Mouse (Mus musculus): ENCODE measurements around the gene Grin3b. TPM values are rescaled to one million over a fixed set of nuclear protein-coding genes. Genes with fewer than 3 reads are reported as not detected.

Gene Grin3b
- polyA plus RNA-seq, 1 experiment from 2014 or later = 0.21 TPM

DNA sequence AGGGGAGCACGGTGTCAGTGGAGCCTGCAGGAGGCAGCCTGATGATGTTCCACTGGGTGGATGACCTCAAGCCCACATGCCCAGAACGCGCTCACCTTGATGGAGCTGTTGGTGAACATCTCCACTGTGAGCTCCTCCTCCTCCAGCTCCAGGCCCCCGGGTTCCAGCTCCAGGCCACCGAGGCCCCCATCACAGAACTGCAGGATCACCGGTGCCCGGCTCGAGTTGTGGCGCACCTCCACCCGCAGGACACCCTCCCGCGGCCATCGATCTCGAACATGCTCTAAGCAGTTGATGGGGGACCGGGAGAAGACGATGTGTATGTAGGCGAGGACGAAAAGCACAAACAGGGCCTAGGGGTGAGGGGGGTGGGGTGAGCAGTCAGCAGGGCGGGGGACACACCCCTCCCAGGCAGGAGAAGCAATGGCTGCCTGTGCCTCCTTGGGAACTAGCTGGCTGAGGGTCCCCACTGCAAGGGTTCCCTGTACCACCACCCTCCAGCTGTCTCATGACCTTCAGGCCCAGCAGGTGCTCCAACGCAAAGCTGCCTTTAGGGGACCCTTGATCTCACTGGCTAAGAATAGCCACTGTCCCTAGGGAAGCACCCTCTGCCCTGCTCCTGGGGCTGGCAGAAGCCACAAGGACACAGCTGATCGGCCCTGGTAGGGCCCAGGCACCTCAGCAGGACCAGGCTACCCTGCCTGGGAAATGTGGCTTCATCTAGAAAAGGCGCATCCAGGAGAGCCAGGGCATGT is 9.1 kb downstream of the Grin3b start:
- Histone ChIP-seq H3K27ac (ENCODE audit: low read length) (no peak overlapping the region), H3K4me2 (ENCODE audit: low read depth, low read length) (no peak overlapping the region), H3K4me1 (ENCODE audit: control insufficient read depth, insufficient read depth, low read length) (peaks cover 13% of the 10 kb centered on the region), H3K9ac (ENCODE audit: low read length) (no peak overlapping the region), H3K4me3 (replicated peaks; ENCODE audit: low read length) (no peak overlapping the region), H3K36me3 (ENCODE audit: control insufficient read depth, insufficient read depth, low read length) (peaks cover 38% of the 10 kb centered on the region), H3K27me3 (ENCODE audit: control insufficient read depth, insufficient read depth, low read length) (no peaks in the 10 kb centered on the region), H3K9me3 (replicated peaks; ENCODE audit: control insufficient read depth, low read length) (0 out of 2 replicates have a peak, but pooled peaks cover 9% of the 10 kb centered on the region)
- ATAC-seq (ENCODE audit: insufficient read depth, low FRiP score) = no peak
- WGBS = 92% methylated on average over 22 of the region's 22 CpGs

DNA sequence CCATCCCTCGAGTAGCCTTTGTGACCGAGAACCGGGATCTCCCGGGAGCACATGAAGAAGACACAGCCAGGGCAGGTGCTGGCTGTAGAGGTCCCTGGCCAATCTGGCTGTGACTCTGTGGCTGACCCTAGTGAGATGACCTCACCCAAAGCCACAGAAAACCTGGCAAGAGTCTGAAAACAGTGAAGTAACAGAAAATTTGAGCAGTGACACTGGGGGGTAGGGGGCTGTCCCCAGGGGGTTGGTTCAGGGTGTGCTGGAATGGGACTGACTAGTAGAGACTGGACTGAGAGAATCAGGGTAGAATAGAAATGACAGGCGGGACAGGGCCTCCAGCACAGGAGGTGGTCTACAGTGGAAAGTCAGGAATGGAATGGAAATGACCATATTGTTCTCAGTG is 12.7 kb downstream of the Grin3b start:
- Histone ChIP-seq H3K27ac (ENCODE audit: low read length) (peak overlapping the region; percentile 98), H3K9ac (ENCODE audit: low read length) (peak overlapping the region; percentile 92), H3K9me3 (replicated peaks; ENCODE audit: control insufficient read depth, low read length) (no peaks in the 10 kb centered on the region), H3K27me3 (ENCODE audit: control insufficient read depth, insufficient read depth, low read length) (no peaks in the 10 kb centered on the region), H3K36me3 (ENCODE audit: control insufficient read depth, insufficient read depth, low read length) (peaks cover 7% of the 10 kb centered on the region), H3K4me1 (ENCODE audit: control insufficient read depth, insufficient read depth, low read length) (peaks cover 34% of the 10 kb centered on the region), H3K4me2 (ENCODE audit: low read depth, low read length) (peak overlapping the region; percentile 90), H3K4me3 (replicated peaks; ENCODE audit: low read length) (peak overlapping the region; percentile 72)
- ATAC-seq (ENCODE audit: insufficient read depth, low FRiP score) = no peak
- WGBS = 73% methylated on average over 5 of the region's 5 CpGs

DNA sequence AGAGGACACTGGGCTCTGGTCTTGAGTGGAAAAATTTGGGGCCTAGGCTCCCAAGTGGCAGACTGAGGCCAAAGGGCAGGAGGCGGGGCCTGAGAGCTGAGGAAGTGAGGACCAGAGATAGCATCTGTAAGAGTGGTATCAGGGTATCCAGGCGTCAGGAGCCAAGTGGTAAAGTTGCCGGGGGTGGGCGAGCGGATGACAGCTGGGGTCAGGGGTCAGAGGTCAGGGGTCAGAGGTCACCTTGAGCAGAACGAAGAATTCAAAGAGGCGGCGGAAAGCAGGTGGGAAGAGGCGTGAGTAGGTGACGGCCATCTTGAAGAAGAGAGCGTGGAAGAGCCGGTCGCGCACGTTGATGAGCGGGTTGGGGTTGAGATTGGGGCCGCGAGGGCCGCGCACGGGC is 13.2 kb downstream of the Grin3b start:
- Histone ChIP-seq H3K9me3 (replicated peaks; ENCODE audit: control insufficient read depth, low read length) (no peaks in the 10 kb centered on the region), H3K27me3 (ENCODE audit: control insufficient read depth, insufficient read depth, low read length) (no peaks in the 10 kb centered on the region), H3K9ac (ENCODE audit: low read length) (peak overlapping the region; percentile 92), H3K4me1 (ENCODE audit: control insufficient read depth, insufficient read depth, low read length) (peaks cover 34% of the 10 kb centered on the region), H3K4me3 (replicated peaks; ENCODE audit: low read length) (peak overlapping the region; percentile 72), H3K27ac (ENCODE audit: low read length) (peak overlapping the region; percentile 98), H3K4me2 (ENCODE audit: low read depth, low read length) (peak overlapping the region; percentile 90), H3K36me3 (ENCODE audit: control insufficient read depth, insufficient read depth, low read length) (peaks cover 2% of the 10 kb centered on the region; the same call in 1 of the 2 replicates)
- ATAC-seq (ENCODE audit: insufficient read depth, low FRiP score) = no peak
- WGBS = under 1% methylated on average over 20 of the region's 21 CpGs

DNA sequence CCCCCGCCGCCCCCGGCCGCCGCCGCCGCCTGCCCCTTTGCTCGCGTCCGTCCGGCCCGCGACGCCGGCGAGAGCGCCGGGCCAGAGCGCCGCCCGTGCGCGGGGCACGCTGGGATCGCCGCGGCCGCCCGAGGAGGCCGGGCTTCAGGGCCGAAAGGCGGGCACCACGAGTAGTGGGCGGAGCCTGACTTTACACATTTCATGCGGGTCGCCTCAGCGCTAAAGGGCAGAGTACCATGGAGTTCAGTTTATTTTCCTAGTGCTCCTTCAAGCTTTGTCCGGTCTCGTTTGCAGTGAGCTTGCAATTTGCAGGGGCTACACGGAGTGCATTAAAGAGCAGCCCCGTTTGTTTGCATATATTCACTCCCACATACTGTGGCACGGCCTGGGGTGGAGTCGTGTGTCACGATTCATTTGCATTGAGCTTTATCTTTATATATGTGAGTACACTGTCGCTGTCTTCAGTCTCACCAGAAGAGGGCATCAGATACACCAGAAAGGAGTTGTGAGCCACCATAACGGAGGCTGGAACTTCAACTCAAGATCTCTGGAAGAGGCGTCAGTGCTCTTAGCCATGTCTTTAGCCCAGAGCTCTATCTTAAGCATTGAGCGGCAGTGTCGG is 13.8 kb downstream of the Grin3b start, which contains the start of gene Tmem259:
TSS of gene Tmem259 (minus strand) at position 136 of the 622 bp plus-strand sequence.
- Histone ChIP-seq H3K27ac (ENCODE audit: low read length) (peak within 1 kb of the TSS; percentile 98), H3K4me2 (ENCODE audit: low read depth, low read length) (peak within 1 kb of the TSS; percentile 90), H3K4me3 (replicated peaks; ENCODE audit: low read length) (peak within 1 kb of the TSS; percentile 72), H3K9me3 (replicated peaks; ENCODE audit: control insufficient read depth, low read length) (no peaks in the 10 kb centered on the region), H3K4me1 (ENCODE audit: control insufficient read depth, insufficient read depth, low read length) (peaks cover 36% of the 10 kb centered on the region), H3K9ac (ENCODE audit: low read length) (peak within 1 kb of the TSS; percentile 92), H3K27me3 (ENCODE audit: control insufficient read depth, insufficient read depth, low read length) (no peaks in the 10 kb centered on the region), H3K36me3 (ENCODE audit: control insufficient read depth, insufficient read depth, low read length) (no peaks in the 10 kb centered on the region)
- peak; percentile 73 for ATAC-seq (ENCODE audit: insufficient read depth, low FRiP score)
- under 1% methylated on average over 49 of the region's 49 CpGs for WGBS

DNA sequence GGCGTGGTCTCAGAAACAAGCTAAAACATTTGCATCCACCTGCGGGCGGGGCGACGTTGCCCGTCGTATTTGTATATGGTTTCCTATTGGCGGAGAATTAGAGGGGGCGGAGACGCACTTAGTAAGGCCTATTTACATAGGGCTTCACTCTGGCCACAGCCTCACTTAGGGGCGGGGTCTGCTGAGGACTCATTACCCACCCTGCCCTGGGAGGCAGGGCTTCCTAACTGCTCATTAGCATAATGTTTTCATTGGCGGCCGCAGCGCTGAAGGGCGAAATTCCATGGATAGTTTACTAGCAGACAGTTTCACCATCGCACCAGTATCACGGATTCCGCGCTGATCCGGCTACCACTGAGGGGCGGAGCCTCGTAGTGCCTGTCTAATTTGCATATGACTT is 14.4 kb downstream of the Grin3b start:
- H3K9me3 ChIP-seq (replicated peaks; ENCODE audit: control insufficient read depth, low read length) = no peaks in the 10 kb centered on the region
- peak overlapping the region; percentile 72 for H3K4me3 ChIP-seq (replicated peaks; ENCODE audit: low read length)
- H3K4me2 ChIP-seq (ENCODE audit: low read depth, low read length) = peak overlapping the region; percentile 90
- H3K27ac ChIP-seq (ENCODE audit: low read length) = peak overlapping the region; percentile 98
- no peaks in the 10 kb centered on the region for H3K36me3 ChIP-seq (ENCODE audit: control insufficient read depth, insufficient read depth, low read length)
- peaks cover 42% of the 10 kb centered on the region for H3K4me1 ChIP-seq (ENCODE audit: control insufficient read depth, insufficient read depth, low read length)
- no peaks in the 10 kb centered on the region for H3K27me3 ChIP-seq (ENCODE audit: control insufficient read depth, insufficient read depth, low read length)
- WGBS = under 1% methylated on average over 22 of the region's 22 CpGs
- H3K9ac ChIP-seq (ENCODE audit: low read length) = peak overlapping the region; percentile 92
- peak; percentile 93 for ATAC-seq (ENCODE audit: insufficient read depth, low FRiP score)

DNA sequence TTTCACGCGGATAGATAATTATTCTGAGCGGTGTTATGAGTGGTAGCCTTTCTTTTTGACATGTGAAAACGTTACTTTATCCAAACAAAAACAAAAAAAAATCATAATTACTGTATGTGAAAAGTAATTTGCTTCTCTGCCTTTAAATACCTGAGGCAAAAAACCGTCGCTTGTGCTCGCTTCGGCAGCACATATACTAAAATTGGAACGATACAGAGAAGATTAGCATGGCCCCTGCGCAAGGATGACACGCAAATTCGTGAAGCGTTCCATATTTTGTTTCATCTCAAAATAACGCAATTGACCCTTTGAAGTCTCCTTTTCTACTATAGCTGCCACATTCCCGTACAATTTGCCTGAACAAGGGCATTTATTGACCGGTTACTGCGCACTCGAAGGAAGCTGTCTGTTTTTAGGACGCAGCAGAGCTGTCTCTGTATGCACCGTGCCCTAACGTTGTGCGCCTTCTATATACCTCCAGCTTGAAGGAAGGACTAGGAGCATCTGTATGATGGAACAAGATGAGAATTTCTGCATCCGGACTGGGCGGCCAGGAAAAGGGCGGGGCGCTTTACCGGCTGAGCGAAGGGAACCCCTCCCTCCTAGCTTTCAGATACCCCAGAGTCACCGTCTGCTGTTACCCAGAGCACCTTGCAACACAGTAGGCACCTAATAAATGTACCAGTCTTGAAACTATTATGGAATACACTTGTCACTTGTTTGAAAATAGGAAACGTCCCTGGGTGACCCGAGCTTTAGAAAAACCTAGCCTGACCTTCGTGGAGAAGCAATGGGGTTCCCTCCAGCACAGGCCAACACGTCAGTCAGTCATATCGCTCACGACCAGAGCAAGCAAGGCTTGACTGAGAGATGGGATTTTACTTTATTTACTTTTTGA is 15.1 kb downstream of the Grin3b start:
- H3K4me1 ChIP-seq (ENCODE audit: control insufficient read depth, insufficient read depth, low read length) = peaks cover 42% of the 10 kb centered on the region
- H3K36me3 ChIP-seq (ENCODE audit: control insufficient read depth, insufficient read depth, low read length) = no peaks in the 10 kb centered on the region
- 3% methylated on average over 35 of the region's 35 CpGs for WGBS
- no peaks in the 10 kb centered on the region for H3K27me3 ChIP-seq (ENCODE audit: control insufficient read depth, insufficient read depth, low read length)
- H3K4me2 ChIP-seq (ENCODE audit: low read depth, low read length) = peak overlapping the region; percentile 90
- no peak for ATAC-seq (ENCODE audit: insufficient read depth, low FRiP score)
- H3K9me3 ChIP-seq (replicated peaks; ENCODE audit: control insufficient read depth, low read length) = no peaks in the 10 kb centered on the region
- peak overlapping the region; percentile 72 for H3K4me3 ChIP-seq (replicated peaks; ENCODE audit: low read length)
- peak overlapping the region; percentile 98 for H3K27ac ChIP-seq (ENCODE audit: low read length)
- peak overlapping the region; percentile 92 for H3K9ac ChIP-seq (ENCODE audit: low read length)

DNA sequence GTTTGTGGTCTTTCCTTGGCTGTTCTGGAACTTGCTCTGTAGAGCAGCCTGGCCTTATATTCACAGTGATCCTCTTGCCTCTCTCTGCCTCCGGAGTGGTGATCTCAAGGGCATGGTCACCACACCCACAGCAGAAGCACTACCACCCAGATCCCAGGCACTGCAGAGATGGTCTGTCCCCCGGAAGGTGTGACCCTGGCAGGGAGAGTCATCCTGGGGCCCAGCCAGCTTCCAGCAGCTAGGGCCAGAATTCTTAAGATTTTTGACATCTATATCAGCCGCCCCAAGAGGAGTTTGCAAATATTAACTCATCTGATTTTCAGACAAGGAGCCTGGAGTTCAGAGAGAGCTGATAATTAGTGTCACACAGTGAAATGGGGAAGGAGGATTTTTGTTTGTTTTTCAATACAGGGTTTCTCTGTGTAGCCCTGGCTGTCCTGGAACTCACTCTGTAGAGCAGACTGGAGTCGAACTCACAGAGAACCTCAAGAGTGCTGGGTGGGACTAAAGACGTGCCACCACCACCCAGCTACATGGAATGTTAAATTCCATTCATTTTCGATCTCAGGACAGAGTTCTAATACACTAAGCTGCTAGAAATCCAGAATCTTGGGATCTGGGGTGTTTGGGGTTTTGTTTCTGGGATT is 15.8 kb downstream of the Grin3b start:
- Histone ChIP-seq H3K9ac (ENCODE audit: low read length) (peak overlapping the region; percentile 92), H3K36me3 (ENCODE audit: control insufficient read depth, insufficient read depth, low read length) (peaks cover 7% of the 10 kb centered on the region; the same call in 1 of the 2 replicates), H3K27ac (ENCODE audit: low read length) (peak overlapping the region; percentile 98), H3K9me3 (replicated peaks; ENCODE audit: control insufficient read depth, low read length) (peaks cover 2% of the 10 kb centered on the region; the same call in 1 of the 2 replicates), H3K4me1 (ENCODE audit: control insufficient read depth, insufficient read depth, low read length) (peaks cover 42% of the 10 kb centered on the region), H3K4me2 (ENCODE audit: low read depth, low read length) (peak overlapping the region; percentile 90), H3K4me3 (replicated peaks; ENCODE audit: low read length) (peak overlapping the region; percentile 72), H3K27me3 (ENCODE audit: control insufficient read depth, insufficient read depth, low read length) (no peaks in the 10 kb centered on the region)
- ATAC-seq (ENCODE audit: insufficient read depth, low FRiP score) = no peak
- WGBS = 13% methylated on average over 6 of the region's 6 CpGs

DNA sequence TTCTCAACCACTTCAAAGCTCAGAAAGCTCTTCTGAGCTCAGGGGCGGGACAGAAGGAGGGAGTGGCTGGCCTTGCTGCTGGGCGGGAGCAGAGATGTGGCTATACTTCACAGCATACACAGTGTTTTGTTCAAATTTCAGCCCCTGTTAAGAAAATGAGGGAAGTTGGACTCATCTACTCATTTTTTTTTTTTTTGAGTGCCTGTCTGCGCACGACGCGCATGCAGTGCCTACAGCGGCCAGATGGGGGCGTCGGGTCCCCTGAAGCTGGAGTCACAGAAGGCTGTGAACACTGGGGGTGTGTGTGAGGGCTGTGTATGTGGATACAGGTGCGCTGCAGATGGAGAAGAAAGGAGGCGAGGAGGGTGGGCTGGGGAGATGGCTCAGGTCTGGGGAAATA is 16.4 kb downstream of the Grin3b start:
- Histone ChIP-seq H3K36me3 (ENCODE audit: control insufficient read depth, insufficient read depth, low read length) (peaks cover 11% of the 10 kb centered on the region), H3K27ac (ENCODE audit: low read length) (peak overlapping the region; percentile 98), H3K9ac (ENCODE audit: low read length) (peak overlapping the region; percentile 92), H3K4me2 (ENCODE audit: low read depth, low read length) (peak overlapping the region; percentile 90), H3K4me3 (replicated peaks; ENCODE audit: low read length) (peak overlapping the region; percentile 64; the same call in 1 of the 2 replicates), H3K4me1 (ENCODE audit: control insufficient read depth, insufficient read depth, low read length) (peaks cover 42% of the 10 kb centered on the region), H3K9me3 (replicated peaks; ENCODE audit: control insufficient read depth, low read length) (peaks cover 6% of the 10 kb centered on the region; the same call in 1 of the 2 replicates), H3K27me3 (ENCODE audit: control insufficient read depth, insufficient read depth, low read length) (no peaks in the 10 kb centered on the region)
- WGBS = 2% methylated on average over 11 of the region's 11 CpGs
- no peak for ATAC-seq (ENCODE audit: insufficient read depth, low FRiP score)

All from stomach, embryonic 16.5 days (tissue).